Comparison of ENCODE assay signal across 8 mouse cellular contexts in the genomic region with DNA sequence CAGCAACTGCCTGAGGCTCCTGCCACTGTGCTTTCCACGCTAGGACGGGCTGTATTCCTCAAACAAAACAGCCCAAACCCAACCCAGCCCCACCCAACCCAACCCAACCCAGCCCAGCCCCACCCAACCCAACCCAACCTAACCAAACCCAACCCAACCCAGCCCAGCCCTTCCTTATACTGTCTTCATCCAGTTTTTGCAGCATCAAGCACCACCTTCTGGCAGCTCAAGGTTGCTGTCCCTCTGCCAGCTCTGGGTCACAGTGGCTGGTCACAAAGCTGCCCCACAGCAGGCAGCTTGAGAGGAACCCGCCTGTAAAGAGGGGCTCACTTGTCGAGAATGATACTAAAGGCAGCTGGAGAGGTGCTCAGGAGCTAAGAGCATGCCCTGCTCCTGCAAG. TPM values are rescaled to one million over a fixed set of nuclear protein-coding genes. Genes with fewer than 3 reads are reported as not detected.
A peak's percentile ranks its signal among the peaks of the same experiment; 100 is the strongest.
DNase-seq lines count a peak whose midpoint lies in the region; ATAC-seq lines count a peak whose summit lies in the region.

No protein-coding gene starts in this region.

- H3K4me3 ChIP-seq in hindbrain, embryonic 11.5 days (ENCODE audit: low read depth, low read length), result no peak overlapping the region

- H3K4me2 ChIP-seq in hindbrain, embryonic 11.5 days (replicated peaks; ENCODE audit: low read depth, low read length), result no peak overlapping the region

- WGBS in hindbrain, embryonic 11.5 days, result 82% methylated on average over 4 of the region's 4 CpGs

- 0 out of 2 replicates have a peak, but pooled peaks have one; percentile 12 for ATAC-seq in granulocyte monocyte progenitor cell, adult 5-6 weeks (replicated peaks; ENCODE audit: poor library complexity, severe bottlenecking)
- no peak for ATAC-seq in hindbrain, embryonic 11.5 days (ENCODE audit: low FRiP score)

- H3K9me3 ChIP-seq in hindbrain, embryonic 11.5 days (ENCODE audit: control insufficient read depth, low read length), result no peaks in the 10 kb centered on the region

- no peaks in the 10 kb centered on the region for H3K4me1 ChIP-seq in hindbrain, embryonic 11.5 days (replicated peaks; ENCODE audit: control insufficient read depth, insufficient read depth, low read length)

- H3K36me3 ChIP-seq in hindbrain, embryonic 11.5 days (ENCODE audit: control insufficient read depth, insufficient read depth, low read length), result peaks cover 24% of the 10 kb centered on the region

- H3K27ac ChIP-seq in hindbrain, embryonic 11.5 days (ENCODE audit: low read depth, low read length), result no peak overlapping the region

- H3K9ac ChIP-seq in hindbrain, embryonic 11.5 days (ENCODE audit: low read depth, low read length), result no peak overlapping the region

- H3K27me3 ChIP-seq in hindbrain, embryonic 11.5 days (ENCODE audit: control insufficient read depth, insufficient read depth, low read length), result no peaks in the 10 kb centered on the region

- DNase-seq in kidney, adult 8-10 months, result peak; percentile 23 to 30
- no peak for DNase-seq in kidney, postnatal 4 days
- peak; percentile 60 for DNase-seq in adrenal gland, adult 8-10 months
- DNase-seq in lung, postnatal 14 days, result peak; percentile 31
- DNase-seq in urinary bladder, postnatal 14 days (ENCODE audit: low spot score), result no peak
- DNase-seq in layer of hippocampus, postnatal 25 days (ENCODE audit: extremely low spot score in 1 of 2, low spot score in 1 of 2), result no peak
- DNase-seq in hindbrain, embryonic 11.5 days (ENCODE audit: low spot score), result no peak

RNA-seq across cellular contexts. Expression of a gene that starts 8.6 kb away (rescaled TPM):
- total RNA-seq in adrenal gland, adult 8-10 months (2022), result 100 to 1,000 TPM; 115 to 200 (median 123) TPM
- 13.9 and 21.2 TPM in 2 replicates for total RNA-seq in granulocyte monocyte progenitor cell, adult 5-6 weeks (2014; fragmentation: Nextera tagmentation)
- 43.4 and 44.1 TPM in 2 replicates for total RNA-seq in granulocyte monocyte progenitor cell, adult 5-6 weeks (2017)
- total RNA-seq in layer of hippocampus, postnatal 25 days (2021), result 100 to 1,000 TPM; 234 to 270 TPM
- polyA plus RNA-seq in hindbrain, embryonic 11.5 days (2014; fragmentation: Nextera tagmentation; extraction: Ambion mirVana), result 95.4 and 96.4 TPM in 2 replicates

RNA-seq across cellular contexts. Expression of a gene that starts 38.7 kb away (rescaled TPM):
- 10 to 100 TPM; 41.3 to 57.6 (median 54.9) TPM for total RNA-seq in adrenal gland, adult 8-10 months (2022)
- total RNA-seq in granulocyte monocyte progenitor cell, adult 5-6 weeks (2014; fragmentation: Nextera tagmentation), result 0.58 and 1.4 TPM in 2 replicates
- 0.31 and 0.90 TPM in 2 replicates for total RNA-seq in granulocyte monocyte progenitor cell, adult 5-6 weeks (2017)
- total RNA-seq in layer of hippocampus, postnatal 25 days (2021), result 10 to 100 TPM; 53.2 to 56.9 TPM
- polyA plus RNA-seq in hindbrain, embryonic 11.5 days (2014; fragmentation: Nextera tagmentation; extraction: Ambion mirVana), result 2.7 and 3.8 TPM in 2 replicates

Comparison
In these comparisons a context has a peak if more than half of its experiments do, and no peak if none do; other contexts are left out.
1. DNase-seq: peak in kidney, adult 8-10 months (2 of 2), adrenal gland, adult 8-10 months (single experiment) and lung, postnatal 14 days (single experiment); none in kidney, postnatal 4 days (0 of 2), urinary bladder, postnatal 14 days (single experiment), layer of hippocampus, postnatal 25 days (0 of 2) and hindbrain, embryonic 11.5 days (single experiment).
2. RNA of a gene that starts 38.7 kb away (total RNA-seq): 53.2 to 56.9 TPM in layer of hippocampus, postnatal 25 days and 41.3 to 57.6 TPM in adrenal gland, adult 8-10 months; 0.31 to 1.4 TPM in granulocyte monocyte progenitor cell, adult 5-6 weeks; every median in the first group is over 10 times any median in the second.